Mouse (Mus musculus): ENCODE measurements around the gene Trhde.

Trhde gene

GRCm38 (mm10) chr10:114737581-114737980 is 64.5 kb downstream of the Trhde start:
- in situ Hi-C loops (cut with MboI; ENCODE audit: unreplicated experiment in 2 of 2), result no loop called here

GRCm38 (mm10) chr10:114736377-114736776 is 65.7 kb downstream of the Trhde start:
- in situ Hi-C loops (cut with MboI; ENCODE audit: unreplicated experiment in 2 of 2), result no loop called here

- in situ Hi-C loops (cut with MboI; ENCODE audit: unreplicated experiment in 2 of 2), result no loop called here
Measured at GRCm38 (mm10) chr10:114735678-114736077, 66.4 kb downstream of the Trhde start.

- in situ Hi-C loops (cut with MboI; ENCODE audit: unreplicated experiment in 2 of 2), result no loop called here
Measured at GRCm38 (mm10) chr10:114735111-114735510, 67.0 kb downstream of the Trhde start.

- in situ Hi-C loops (cut with MboI; ENCODE audit: unreplicated experiment in 2 of 2), result no loop called here
Measured at GRCm38 (mm10) chr10:114725591-114725990, 76.5 kb downstream of the Trhde start.

- in situ Hi-C loops (cut with MboI; ENCODE audit: unreplicated experiment in 2 of 2), result loop anchor here in 1 of 2 experiments (25.0 kb wide), 1 partner anchor 1864 kb away; no protein-coding TSS in a partner anchor
Measured at GRCm38 (mm10) chr10:114701791-114702190, 100.3 kb downstream of the Trhde start.

- in situ Hi-C loops (cut with MboI; ENCODE audit: unreplicated experiment in 2 of 2), result no loop called here
Measured at GRCm38 (mm10) chr10:114671791-114672415, 130.2 kb downstream of the Trhde start.

GRCm38 (mm10) chr10:114593046-114593445 is 209.1 kb downstream of the Trhde start:
- in situ Hi-C loops (cut with MboI; ENCODE audit: unreplicated experiment in 2 of 2), result no loop called here

- in situ Hi-C loops (cut with MboI; ENCODE audit: unreplicated experiment in 2 of 2), result no loop called here
Measured at GRCm38 (mm10) chr10:114578926-114579325, 223.2 kb downstream of the Trhde start.

GRCm38 (mm10) chr10:114567891-114568290 is 234.2 kb downstream of the Trhde start:
- in situ Hi-C loops (cut with MboI; ENCODE audit: unreplicated experiment in 2 of 2), result no loop called here

GRCm38 (mm10) chr10:114509186-114509585 is 292.9 kb downstream of the Trhde start:
- in situ Hi-C loops (cut with MboI; ENCODE audit: unreplicated experiment in 2 of 2), result no loop called here

- in situ Hi-C loops (cut with MboI; ENCODE audit: unreplicated experiment in 2 of 2), result no loop called here
Measured at GRCm38 (mm10) chr10:114488806-114489205, 313.3 kb downstream of the Trhde start.

- in situ Hi-C loops (cut with MboI; ENCODE audit: unreplicated experiment in 2 of 2), result no loop called here
Measured at GRCm38 (mm10) chr10:114455591-114455990, 346.5 kb downstream of the Trhde start.

- in situ Hi-C loops (cut with MboI; ENCODE audit: unreplicated experiment in 2 of 2), result no loop called here
Measured at GRCm38 (mm10) chr10:114448116-114448515, 354.0 kb downstream of the Trhde start.

- in situ Hi-C loops (cut with MboI; ENCODE audit: unreplicated experiment in 2 of 2), result no loop called here
Measured at GRCm38 (mm10) chr10:114418956-114419530, 383.1 kb downstream of the Trhde start.

GRCm38 (mm10) chr10:114415717-114416116 is 386.4 kb downstream of the Trhde start:
- in situ Hi-C loops (cut with MboI; ENCODE audit: unreplicated experiment in 2 of 2), result no loop called here

GRCm38 (mm10) chr10:114405260-114405659 is 396.8 kb downstream of the Trhde start:
- in situ Hi-C loops (cut with MboI; ENCODE audit: unreplicated experiment in 2 of 2), result no loop called here

- in situ Hi-C loops (cut with MboI; ENCODE audit: unreplicated experiment in 2 of 2), result no loop called here
Measured at GRCm38 (mm10) chr10:114403795-114404194, 398.3 kb downstream of the Trhde start.

GRCm38 (mm10) chr10:114370804-114371203 is 431.3 kb downstream of the Trhde start:
- in situ Hi-C loops (cut with MboI; ENCODE audit: unreplicated experiment in 2 of 2), result no loop called here

GRCm38 (mm10) chr10:114363442-114363841 is 438.7 kb downstream of the Trhde start:
- in situ Hi-C loops (cut with MboI; ENCODE audit: unreplicated experiment in 2 of 2), result no loop called here

- in situ Hi-C loops (cut with MboI; ENCODE audit: unreplicated experiment in 2 of 2), result no loop called here
Measured at GRCm38 (mm10) chr10:114362631-114363030, 439.5 kb downstream of the Trhde start.

Measured in v-Abl transformed pro-B cells (cell line).